In genomic region chr2:179390924-179391461, GRCm38 (mm10) we compare ENCODE assay signal across 23 mouse cellular contexts. TPM values are rescaled to one million over a fixed set of nuclear protein-coding genes. Genes with fewer than 3 reads are reported as not detected.
DNase-seq lines count a peak whose midpoint lies in the region; ATAC-seq and TF ChIP-seq lines count a peak whose summit lies in the region.
"Had no signal": no experiment of that assay in that cellular context is flagged by ENCODE, and none has a peak within 500 bp of the region (broad histone marks: within the 10 kb centered on the region; RNA-seq: fewer than 3 reads in every experiment).

No protein-coding gene starts in this region.

- no peaks in the 10 kb centered on the region for H3K4me1 ChIP-seq in hindbrain, embryonic 16.5 days (ENCODE audit: control insufficient read depth, insufficient read depth, low read depth, low read length)
- H3K4me1 ChIP-seq in hindbrain, postnatal 0 days (ENCODE audit: insufficient read depth, low read length) = no peaks in the 10 kb centered on the region
- peaks cover 5% of the 10 kb centered on the region; the same call in 1 of the 2 replicates for H3K4me1 ChIP-seq in intestine, embryonic 15.5 days (replicated peaks)
- H3K4me1 ChIP-seq in stomach, postnatal 0 days (replicated peaks; ENCODE audit: control insufficient read depth, insufficient read depth) = no peaks in the 10 kb centered on the region
- H3K4me1 ChIP-seq: liver, embryonic 13.5 days had no signal

- no peak overlapping the region for H3K9ac ChIP-seq in hindbrain, embryonic 16.5 days (ENCODE audit: low read depth, low read length)
- H3K9ac ChIP-seq in hindbrain, postnatal 0 days (replicated peaks; ENCODE audit: low read length) = no peak overlapping the region
- H3K9ac ChIP-seq in intestine, embryonic 15.5 days = no peak overlapping the region
- H3K9ac ChIP-seq in stomach, postnatal 0 days (ENCODE audit: low read length) = no peak overlapping the region
- H3K9ac ChIP-seq: hindbrain, embryonic 14.5 days; liver, embryonic 13.5 days had no signal

- no peaks in the 10 kb centered on the region for H3K9me3 ChIP-seq in hindbrain, embryonic 16.5 days (ENCODE audit: control insufficient read depth, low read length)
- H3K9me3 ChIP-seq in hindbrain, postnatal 0 days (ENCODE audit: low read length) = no peaks in the 10 kb centered on the region
- H3K9me3 ChIP-seq in intestine, embryonic 15.5 days = no peaks in the 10 kb centered on the region
- H3K9me3 ChIP-seq in stomach, postnatal 0 days (ENCODE audit: control insufficient read depth, low read length) = no peaks in the 10 kb centered on the region

- no peak for TF ChIP-seq CTCF in hindbrain, postnatal 0 days (IDR thresholded peaks at IDR 0.05; ENCODE audit: low read depth)
- TF ChIP-seq CTCF in stomach, postnatal 0 days (IDR thresholded peaks at IDR 0.05; ENCODE audit: low read depth) = no peak

- H3K27me3 ChIP-seq in hindbrain, embryonic 16.5 days (replicated peaks; ENCODE audit: control insufficient read depth, insufficient read depth, low read length) = no peaks in the 10 kb centered on the region
- no peaks in the 10 kb centered on the region for H3K27me3 ChIP-seq in hindbrain, postnatal 0 days (ENCODE audit: insufficient read depth, low read length)
- no peaks in the 10 kb centered on the region for H3K27me3 ChIP-seq in intestine, embryonic 15.5 days (replicated peaks)
- H3K27me3 ChIP-seq in stomach, postnatal 0 days (ENCODE audit: control insufficient read depth, insufficient read depth, low read length) = no peaks in the 10 kb centered on the region
- H3K27me3 ChIP-seq: liver, embryonic 13.5 days had no signal

- H3K27ac ChIP-seq in hindbrain, embryonic 16.5 days (ENCODE audit: low read depth, low read length) = no peak overlapping the region
- H3K27ac ChIP-seq in hindbrain, postnatal 0 days = no peak overlapping the region
- H3K27ac ChIP-seq in intestine, embryonic 15.5 days = 0 out of 2 replicates have a peak overlapping the region, but pooled peaks have one; percentile 40
- H3K27ac ChIP-seq in stomach, postnatal 0 days (replicated peaks) = 0 out of 2 replicates have a peak overlapping the region, but pooled peaks have one; percentile 8
- H3K27ac ChIP-seq: hindbrain, embryonic 14.5 days; liver, embryonic 13.5 days had no signal

- no peak for TF ChIP-seq EP300 in stomach, postnatal 0 days (optimal IDR thresholded peaks at IDR 0.05)

- 72% methylated on average over 11 of the region's 11 CpGs for WGBS in hindbrain, embryonic 16.5 days
- WGBS in hindbrain, postnatal 0 days = 69% methylated on average over 11 of the region's 11 CpGs
- WGBS in intestine, embryonic 15.5 days = 30% methylated on average over 11 of the region's 11 CpGs
- WGBS in stomach, postnatal 0 days = 12% methylated on average over 11 of the region's 11 CpGs

- no peak overlapping the region for H3K4me2 ChIP-seq in hindbrain, embryonic 16.5 days (ENCODE audit: low read length)
- H3K4me2 ChIP-seq in hindbrain, postnatal 0 days (ENCODE audit: low read depth, low read length) = no peak overlapping the region
- H3K4me2 ChIP-seq in intestine, embryonic 15.5 days (replicated peaks) = no peak overlapping the region; the same call in 1 of the 2 replicates
- H3K4me2 ChIP-seq in stomach, postnatal 0 days (replicated peaks; ENCODE audit: low read depth) = no peak overlapping the region
- H3K4me2 ChIP-seq: hindbrain, embryonic 14.5 days; liver, embryonic 13.5 days had no signal

- no peaks in the 10 kb centered on the region for H3K36me3 ChIP-seq in hindbrain, embryonic 16.5 days (ENCODE audit: control insufficient read depth, insufficient read depth, low read length)
- H3K36me3 ChIP-seq in hindbrain, postnatal 0 days (ENCODE audit: insufficient read depth, low read length) = no peaks in the 10 kb centered on the region
- H3K36me3 ChIP-seq in intestine, embryonic 15.5 days = no peaks in the 10 kb centered on the region
- no peaks in the 10 kb centered on the region for H3K36me3 ChIP-seq in stomach, postnatal 0 days (ENCODE audit: control insufficient read depth, insufficient read depth, low read length)
- H3K36me3 ChIP-seq: liver, embryonic 13.5 days had no signal

- ATAC-seq in hindbrain, embryonic 16.5 days = peak; percentile 34; the same call in 1 of the 2 replicates
- no peak for ATAC-seq in hindbrain, postnatal 0 days
- peak; percentile 66 for ATAC-seq in intestine, embryonic 15.5 days
- peak; percentile 70; the same call in 1 of the 2 replicates for ATAC-seq in stomach, postnatal 0 days (ENCODE audit: low FRiP score, low TSS enrichment)
- no peak for ATAC-seq in monocyte, adult 5-6 weeks (replicated peaks; ENCODE audit: insufficient number of reproducible peaks, low FRiP score, low TSS enrichment, poor library complexity, severe bottlenecking)
- ATAC-seq: midbrain, embryonic 16.5 days had no signal

- DNase-seq in hindbrain, postnatal 0 days (ENCODE audit: low spot score) = no peak
- peak; percentile 7 for DNase-seq in urinary bladder, postnatal 14 days (ENCODE audit: low spot score)
- DNase-seq in urinary bladder, postnatal 10 days (ENCODE audit: low spot score) = no peak
- DNase-seq in stomach, postnatal 0 days (ENCODE audit: low spot score) = peak; percentile 34
- DNase-seq in adrenal gland, postnatal 36 days = no peak
- DNase-seq: adrenal gland, adult 2 months; cerebellum, adult 11-12 months; cerebellum, postnatal 14 days; embryo, embryonic 11 days; heart, adult 18-20 months; heart, postnatal 36 days; kidney, adult 2 months; kidney, postnatal 36 days; liver, embryonic 13.5 days; right cerebral cortex, postnatal 4 days; thymus, postnatal 36 days had no signal

- H3K4me3 ChIP-seq in hindbrain, embryonic 16.5 days (ENCODE audit: low read length) = no peak overlapping the region
- no peak overlapping the region for H3K4me3 ChIP-seq in hindbrain, postnatal 0 days (ENCODE audit: low read length)
- no peak overlapping the region for H3K4me3 ChIP-seq in intestine, embryonic 15.5 days (replicated peaks)
- no peak overlapping the region for H3K4me3 ChIP-seq in stomach, postnatal 0 days (ENCODE audit: low read depth, low read length)
- H3K4me3 ChIP-seq: liver, embryonic 13.5 days had no signal

RNA-seq across cellular contexts. Expression of gene Cdh4, which starts 51.2 kb away (rescaled TPM):
- 43.0 and 46.7 TPM in 2 replicates for polyA plus RNA-seq in hindbrain, embryonic 16.5 days (2015; fragmentation: Nextera tagmentation; extraction: Ambion mirVana)
- total RNA-seq in hindbrain, postnatal 0 days (2014; rRNA removed) = 66.8 and 74.6 TPM in 2 replicates
- 33.9 and 42.1 TPM in 2 replicates for polyA plus RNA-seq in hindbrain, postnatal 0 days (2015; fragmentation: Nextera tagmentation; extraction: Ambion mirVana)
- 2.6 and 2.9 TPM in 2 replicates for polyA plus RNA-seq in intestine, embryonic 15.5 days (2015; fragmentation: Nextera tagmentation; extraction: Ambion mirVana)
- 2.9 and 3.1 TPM in 2 replicates for polyA plus RNA-seq in stomach, postnatal 0 days (2015; fragmentation: Nextera tagmentation; extraction: Ambion mirVana)
- not detected in 3 replicates for total RNA-seq in monocyte, adult 5-6 weeks (2017)
- total RNA-seq in adrenal gland, postnatal 36 days (2021) = 1 to 10 TPM; 3.8 to 5.1 TPM
- total RNA-seq: neutrophil, adult 5-6 weeks had no signal
- polyA plus RNA-seq: C2C12 had no signal

Comparison
In these comparisons a context has a peak if more than half of its experiments do, and no peak if none do; other contexts are left out.
1. ATAC-seq: peak in hindbrain, embryonic 16.5 days (single experiment), intestine, embryonic 15.5 days (single experiment) and stomach, postnatal 0 days (single experiment); none in hindbrain, postnatal 0 days (single experiment) and monocyte, adult 5-6 weeks (single experiment).
2. DNase-seq: peak in urinary bladder, postnatal 14 days (single experiment) and stomach, postnatal 0 days (single experiment); none in hindbrain, postnatal 0 days (single experiment), urinary bladder, postnatal 10 days (single experiment) and adrenal gland, postnatal 36 days (0 of 2).
3. H3K27ac ChIP-seq: peak in intestine, embryonic 15.5 days (single experiment) and stomach, postnatal 0 days (single experiment); none in hindbrain, embryonic 16.5 days (single experiment) and hindbrain, postnatal 0 days (single experiment).